Mouse (Mus musculus): ENCODE measurements around the gene Prkcsh. TPM values are rescaled to one million over a fixed set of nuclear protein-coding genes. Genes with fewer than 3 reads are reported as not detected.

Gene Prkcsh
- polyA plus RNA-seq, 1 experiment from 2014 or later, result 86.6 TPM

DNA sequence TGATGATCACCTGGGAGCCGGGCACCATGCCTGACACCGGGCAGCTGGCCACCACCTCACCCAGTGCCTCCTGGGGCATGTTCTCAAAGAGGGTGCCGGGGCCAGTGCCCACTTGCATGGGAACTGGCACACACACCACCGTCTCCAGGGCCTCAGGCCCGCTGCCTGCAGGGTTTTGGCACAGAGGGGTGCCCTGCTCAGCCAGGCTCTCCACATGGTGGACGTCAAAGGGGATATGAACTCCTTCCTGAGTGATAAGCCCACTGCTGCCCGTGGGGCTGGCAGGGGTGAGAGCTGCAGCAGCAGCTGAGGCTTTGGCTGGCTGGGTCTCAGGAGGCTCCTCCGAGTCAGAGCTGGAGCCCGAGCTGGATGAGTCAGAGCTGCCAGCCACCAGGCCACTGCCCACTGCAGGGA lies 55.4 kb downstream of the Prkcsh start:
- H3K27ac ChIP-seq (replicated peaks; ENCODE audit: low read depth, low read length), result no peak overlapping the region
- H3K36me3 ChIP-seq (ENCODE audit: control insufficient read depth, insufficient read depth, low read length), result peaks cover 46% of the 10 kb centered on the region
- peaks cover 4% of the 10 kb centered on the region; the same call in 1 of the 2 replicates for H3K4me1 ChIP-seq (ENCODE audit: control insufficient read depth, insufficient read depth, low read length)
- peaks cover 18% of the 10 kb centered on the region for H3K27me3 ChIP-seq (replicated peaks; ENCODE audit: control insufficient read depth, insufficient read depth, low read length)
- no peak overlapping the region for H3K4me3 ChIP-seq (ENCODE audit: low read depth, low read length)
- H3K9ac ChIP-seq (ENCODE audit: low read depth, low read length), result no peak overlapping the region
- WGBS, result 93% methylated on average over 8 of the region's 9 CpGs
- H3K4me2 ChIP-seq (ENCODE audit: low read depth, low read length), result no peak overlapping the region
- DNase-seq (ENCODE audit: low spot score) (no peak), ATAC-seq (ENCODE audit: low read depth) (no peak)
- no peaks in the 10 kb centered on the region for H3K9me3 ChIP-seq (ENCODE audit: control insufficient read depth, low read length)

DNA sequence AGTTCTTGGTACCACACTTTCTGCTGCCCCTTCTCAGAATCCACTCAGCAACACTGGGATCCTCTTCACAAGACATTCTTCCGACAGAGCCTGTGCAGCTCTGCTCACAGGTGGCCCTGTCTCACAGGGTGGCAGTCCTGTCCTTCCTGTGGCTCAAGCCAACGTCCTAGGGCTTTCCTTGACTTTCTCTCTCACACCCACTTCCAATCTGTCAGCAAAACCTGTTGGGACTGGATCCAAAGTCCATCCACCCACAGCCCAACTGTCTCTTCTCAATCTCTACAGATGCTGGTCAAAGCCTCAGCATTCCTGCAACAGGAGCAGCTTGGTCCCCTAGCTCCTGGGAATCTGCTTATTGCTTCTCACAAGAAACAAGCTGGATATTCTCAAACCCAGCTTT lies 58.7 kb downstream of the Prkcsh start:
- Histone ChIP-seq H3K9ac (ENCODE audit: low read depth, low read length) (no peak overlapping the region), H3K4me2 (ENCODE audit: low read depth, low read length) (no peak overlapping the region), H3K9me3 (ENCODE audit: control insufficient read depth, low read length) (no peaks in the 10 kb centered on the region), H3K27ac (replicated peaks; ENCODE audit: low read depth, low read length) (no peak overlapping the region), H3K36me3 (ENCODE audit: control insufficient read depth, insufficient read depth, low read length) (peaks cover 73% of the 10 kb centered on the region), H3K4me1 (ENCODE audit: control insufficient read depth, insufficient read depth, low read length) (no peaks in the 10 kb centered on the region), H3K4me3 (ENCODE audit: low read depth, low read length) (no peak overlapping the region), H3K27me3 (replicated peaks; ENCODE audit: control insufficient read depth, insufficient read depth, low read length) (no peaks in the 10 kb centered on the region)
- no peak for ATAC-seq (ENCODE audit: low read depth)
- DNase-seq (ENCODE audit: low spot score), result no peak
- WGBS, result 70% methylated on average over 2 of the region's 2 CpGs

Other genes starting within 250 kb of the Prkcsh start
- 70.4 and 81.9 TPM in 2 replicates for gene Spc24, start 242.5 kb upstream of the Prkcsh start, polyA plus RNA-seq (2014; fragmentation: Nextera tagmentation; extraction: Ambion mirVana)
- 10.7 and 12.1 TPM in 2 replicates for gene Kank2, start 204.1 kb upstream of the Prkcsh start, polyA plus RNA-seq (2014; fragmentation: Nextera tagmentation; extraction: Ambion mirVana)
- 0.41 and 0.54 TPM in 2 replicates for gene Angptl8, start 167.3 kb upstream of the Prkcsh start, polyA plus RNA-seq (2014; fragmentation: Nextera tagmentation; extraction: Ambion mirVana)
- 28.3 and 30.2 TPM in 2 replicates for gene Dock6, start 150.2 kb upstream of the Prkcsh start, polyA plus RNA-seq (2014; fragmentation: Nextera tagmentation; extraction: Ambion mirVana)
- gene Rab3d, start 84.6 kb upstream of the Prkcsh start, polyA plus RNA-seq (2014; fragmentation: Nextera tagmentation; extraction: Ambion mirVana), result 21.6 and 25.3 TPM in 2 replicates
- 2.8 and 3.0 TPM in 2 replicates for gene Ccdc159, start 75.3 kb upstream of the Prkcsh start, polyA plus RNA-seq (2014; fragmentation: Nextera tagmentation; extraction: Ambion mirVana)
- 53.3 and 53.7 TPM in 2 replicates for gene Tmem205, start 75.2 kb upstream of the Prkcsh start, polyA plus RNA-seq (2014; fragmentation: Nextera tagmentation; extraction: Ambion mirVana)
- 10.5 and 14.4 TPM in 2 replicates for gene Plppr2, start 65.8 kb upstream of the Prkcsh start, polyA plus RNA-seq (2014; fragmentation: Nextera tagmentation; extraction: Ambion mirVana)
- gene Swsap1, start 47.1 kb upstream of the Prkcsh start, polyA plus RNA-seq (2014; fragmentation: Nextera tagmentation; extraction: Ambion mirVana), result 9.5 and 10.1 TPM in 2 replicates
- 4.4 and 4.7 TPM in 2 replicates for gene Epor, start 39.3 kb upstream of the Prkcsh start, polyA plus RNA-seq (2014; fragmentation: Nextera tagmentation; extraction: Ambion mirVana)
- gene Rgl3, start 13.4 kb upstream of the Prkcsh start, polyA plus RNA-seq (2014; fragmentation: Nextera tagmentation; extraction: Ambion mirVana), result 1.3 and 1.7 TPM in 2 replicates
- 2.3 and 4.8 TPM in 2 replicates for gene Ccdc151, start 172 bp upstream of the Prkcsh start, polyA plus RNA-seq (2014; fragmentation: Nextera tagmentation; extraction: Ambion mirVana)
- 4.6 and 5.1 TPM in 2 replicates for gene Elavl3, start 49.2 kb downstream of the Prkcsh start, polyA plus RNA-seq (2014; fragmentation: Nextera tagmentation; extraction: Ambion mirVana)
- gene Gm49318, start 68.5 kb downstream of the Prkcsh start, polyA plus RNA-seq (2014; fragmentation: Nextera tagmentation; extraction: Ambion mirVana), result not detected in 2 replicates
- 6.5 and 9.2 TPM in 2 replicates for gene Zfp653, start 68.6 kb downstream of the Prkcsh start, polyA plus RNA-seq (2014; fragmentation: Nextera tagmentation; extraction: Ambion mirVana)
- gene Ecsit, start 82.6 kb downstream of the Prkcsh start, polyA plus RNA-seq (2014; fragmentation: Nextera tagmentation; extraction: Ambion mirVana), result 30.0 and 33.3 TPM in 2 replicates
- 5.5 and 7.1 TPM in 2 replicates for gene Cnn1, start 96.4 kb downstream of the Prkcsh start, polyA plus RNA-seq (2014; fragmentation: Nextera tagmentation; extraction: Ambion mirVana)
- gene Elof1, start 114.4 kb downstream of the Prkcsh start, polyA plus RNA-seq (2014; fragmentation: Nextera tagmentation; extraction: Ambion mirVana), result 182 and 196 TPM in 2 replicates
- gene Acp5, start 132.9 kb downstream of the Prkcsh start, polyA plus RNA-seq (2014; fragmentation: Nextera tagmentation; extraction: Ambion mirVana), result 21.1 and 36.1 TPM in 2 replicates
- 69.3 and 72.6 TPM in 2 replicates for gene Pigyl, start 154.0 kb downstream of the Prkcsh start, polyA plus RNA-seq (2014; fragmentation: Nextera tagmentation; extraction: Ambion mirVana)
- 0.22 and 0.24 TPM in 2 replicates for gene Zfp872, start 185.3 kb downstream of the Prkcsh start, polyA plus RNA-seq (2014; fragmentation: Nextera tagmentation; extraction: Ambion mirVana)
- gene Zfp809, start 222.9 kb downstream of the Prkcsh start, polyA plus RNA-seq (2014; fragmentation: Nextera tagmentation; extraction: Ambion mirVana), result 16.2 and 16.3 TPM in 2 replicates

Data from embryonic facial prominence, embryonic 14.5 days (tissue).